Mouse (Mus musculus) bone marrow, adult 2 months (tissue): Measurements from ENCODE around the gene Cmtr2.

Experiments used
- CTCF ChIP-seq: fragments of 200-500 bp; IDR thresholded peaks from 2 replicates; pipeline ENCODE4 v1.5.1; 2011; ENCODE audit warnings: low read length, control low read depth; ENCODE audit not compliant: control insufficient read depth, insufficient read depth
- POLR2A ChIP-seq: fragments of 200-500 bp; IDR thresholded peaks from 2 replicates; pipeline ENCODE4 v1.6.1; 2011; ENCODE audit warnings: low read depth, mild to moderate bottlenecking, control low read depth, low read length, borderline replicate concordance; ENCODE audit not compliant: control insufficient read depth

DNA sequence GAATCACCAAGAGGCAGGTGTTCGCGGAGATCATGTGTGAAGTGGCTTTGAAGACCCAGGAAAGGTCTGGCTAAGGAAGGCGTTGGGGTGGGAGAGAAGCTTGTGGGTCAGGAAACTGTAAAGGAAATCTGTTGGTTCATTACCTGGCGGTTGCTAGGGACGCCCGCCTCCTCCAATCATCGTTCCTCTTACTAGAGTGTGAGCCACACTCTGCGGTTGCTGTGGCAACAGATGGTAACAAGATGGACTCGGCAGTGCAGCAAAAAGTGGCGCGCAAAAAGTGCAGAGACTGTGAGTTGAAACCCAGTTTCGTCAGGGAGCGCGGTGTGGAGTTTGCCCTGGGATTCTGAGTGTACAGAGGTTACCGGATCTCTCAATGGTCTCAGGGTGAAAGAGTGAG lies 51.3 kb downstream of the Cmtr2 start, which contains the start of gene Hydin:
- TF ChIP-seq CTCF (no peak), POLR2A (no peak)
